Mouse (Mus musculus): Measurements from ENCODE around the gene Arhgef3. TPM values are rescaled to one million over a fixed set of nuclear protein-coding genes. Genes with fewer than 3 reads are reported as not detected.

The Arhgef3 gene
- total RNA-seq, 2 experiments from 2014 or later, result 8.5 to 20.0 TPM

DNA sequence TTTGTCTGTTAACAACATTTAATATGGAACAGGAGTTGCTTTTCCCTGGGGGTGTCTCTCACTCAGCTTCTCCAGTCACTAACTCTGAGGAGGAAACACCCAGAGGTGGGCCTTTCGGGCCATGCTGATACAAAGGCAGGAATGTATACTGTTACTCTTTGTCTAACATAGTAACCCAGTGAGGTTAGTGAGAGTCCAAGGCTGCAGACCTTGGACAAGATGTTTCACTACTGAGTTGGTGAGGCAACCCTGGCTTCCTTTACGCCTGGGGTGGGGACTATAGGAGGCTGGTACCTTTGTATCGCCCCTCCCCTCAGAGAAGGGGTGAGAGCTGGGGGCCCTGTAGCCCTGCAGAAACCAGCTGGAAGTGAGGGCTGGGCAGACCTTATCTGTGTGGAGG lies 7.9 kb downstream of the Arhgef3 start:
- TF ChIP-seq CTCF (IDR thresholded peaks at IDR 0.05), result no peak
- Histone ChIP-seq H3K27ac (peak overlapping the region; percentile 65; the same call in 1 of the 2 replicates), H3K4me3 (no peak overlapping the region)
- intact Hi-C loops (cut with DNase I), result no loop called here
- DNase-seq, result no peak

DNA sequence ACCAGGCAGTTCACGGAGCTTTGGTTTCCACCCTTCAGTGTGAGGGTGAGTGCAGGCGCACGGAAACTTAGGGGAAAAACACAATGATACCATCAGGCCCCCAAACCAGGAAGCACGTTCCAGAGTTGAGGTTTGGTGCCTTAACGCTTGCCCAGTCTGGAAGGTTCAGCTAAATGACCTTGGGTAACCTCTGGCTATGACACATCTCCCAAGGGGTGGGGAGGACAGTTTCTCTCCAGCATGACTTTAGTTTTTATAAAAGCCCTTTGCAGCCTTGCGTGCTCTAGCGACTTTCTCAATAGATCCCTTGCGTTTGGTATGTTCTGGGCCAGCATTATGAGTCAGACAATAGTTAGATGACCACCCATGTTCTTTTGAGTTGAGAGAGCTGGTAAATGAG lies 8.8 kb downstream of the Arhgef3 start:
- intact Hi-C loops (cut with DNase I), result no loop called here
- no peak for TF ChIP-seq CTCF (IDR thresholded peaks at IDR 0.05)
- peak; percentile 44 for DNase-seq
- H3K27ac ChIP-seq, result peak overlapping the region; percentile 65
- 0 out of 2 replicates have a peak overlapping the region, but pooled peaks have one; percentile 11 for H3K4me3 ChIP-seq

DNA sequence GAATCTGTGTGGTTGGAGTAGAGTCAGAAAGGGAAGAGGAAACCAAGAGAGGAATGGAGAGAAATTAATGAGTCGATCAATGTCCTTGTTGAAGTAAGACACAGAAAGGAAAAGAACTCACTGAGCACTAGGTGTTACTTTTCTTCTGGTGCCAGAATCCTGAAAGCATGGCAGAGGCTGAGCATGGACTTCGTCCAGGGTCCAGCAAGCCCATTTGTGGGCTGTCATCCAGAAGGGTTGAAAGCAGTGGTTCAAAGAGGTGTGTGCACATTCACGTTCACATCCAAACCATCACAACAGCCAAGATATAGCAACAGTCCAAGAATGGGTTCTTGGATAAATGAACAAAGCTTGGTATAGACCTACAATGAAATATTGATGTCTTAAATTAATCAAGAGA lies 15.3 kb downstream of the Arhgef3 start:
- no peak for TF ChIP-seq CTCF (IDR thresholded peaks at IDR 0.05)
- Histone ChIP-seq H3K4me3 (no peak overlapping the region), H3K27ac (no peak overlapping the region)
- intact Hi-C loops (cut with DNase I), result no loop called here
- no peak for DNase-seq

DNA sequence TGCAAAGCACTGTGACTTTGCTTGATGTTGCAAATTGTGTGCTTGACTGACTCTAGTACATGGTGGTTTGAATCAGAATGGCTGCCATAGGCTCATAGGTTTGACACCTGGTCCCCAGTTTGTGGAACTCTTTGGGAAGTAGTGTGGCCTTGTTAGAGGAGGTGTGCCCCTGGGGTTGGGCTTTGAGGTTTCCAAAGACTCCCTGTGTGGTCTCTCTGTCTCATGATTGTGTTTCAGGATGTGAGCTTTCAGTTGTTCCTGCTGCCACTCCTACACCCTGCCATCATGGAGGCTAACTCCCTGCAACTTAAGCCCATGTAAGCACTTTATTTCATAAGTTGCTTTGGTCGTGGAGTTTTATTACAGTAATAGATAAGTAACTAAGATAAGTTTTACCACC lies 16.0 kb downstream of the Arhgef3 start:
- Histone ChIP-seq H3K4me3 (no peak overlapping the region), H3K27ac (no peak overlapping the region)
- no peak for TF ChIP-seq CTCF (IDR thresholded peaks at IDR 0.05)
- intact Hi-C loops (cut with DNase I), result no loop called here
- no peak for DNase-seq

DNA sequence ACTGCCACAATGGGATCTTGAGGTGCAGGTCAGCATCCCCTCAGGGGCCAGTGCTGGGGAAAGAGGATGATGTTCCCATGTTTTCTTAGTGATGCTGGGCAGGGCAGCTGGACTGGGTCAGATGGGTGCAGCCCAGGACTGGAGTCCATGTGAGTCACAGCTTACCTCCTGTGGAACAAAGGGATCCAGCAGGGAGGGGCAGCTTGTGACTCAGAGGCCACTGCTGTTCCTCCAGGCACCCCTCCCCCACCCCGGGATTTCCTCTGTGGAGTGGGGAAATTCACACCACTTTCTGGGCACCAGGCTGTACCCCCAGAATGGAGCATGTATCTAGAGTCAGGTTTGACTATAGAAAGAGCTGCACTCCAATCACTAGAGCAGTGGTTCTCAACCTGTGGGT lies 16.8 kb downstream of the Arhgef3 start:
- no peak overlapping the region for H3K27ac ChIP-seq
- H3K4me3 ChIP-seq, result no peak overlapping the region
- TF ChIP-seq CTCF (IDR thresholded peaks at IDR 0.05), result no peak
- intact Hi-C loops (cut with DNase I), result no loop called here
- peak; percentile 34 for DNase-seq

DNA sequence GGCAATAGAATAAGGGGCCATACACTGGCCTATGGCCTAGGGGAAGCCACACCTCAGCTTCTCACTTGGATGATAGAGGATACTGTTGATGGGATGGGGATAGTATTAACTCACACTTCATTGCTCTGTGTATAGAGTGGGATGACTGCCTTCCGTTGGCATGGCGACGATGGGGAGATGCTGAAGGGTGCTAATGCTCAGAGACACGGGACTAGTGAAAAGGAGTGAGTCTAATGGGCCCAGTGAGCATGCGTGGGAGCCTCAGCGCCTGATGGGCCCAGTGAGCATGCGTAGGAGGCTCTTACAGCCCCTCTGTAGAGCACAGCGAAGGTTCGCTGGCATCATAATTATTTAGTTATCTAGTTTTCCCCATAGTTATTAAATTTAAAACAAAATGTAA lies 24.2 kb downstream of the Arhgef3 start:
- Histone ChIP-seq H3K4me3 (no peak overlapping the region), H3K27ac (peak overlapping the region; percentile 71; the same call in 1 of the 2 replicates)
- DNase-seq, result no peak
- no peak for TF ChIP-seq CTCF (IDR thresholded peaks at IDR 0.05)
- intact Hi-C loops (cut with DNase I), result no loop called here

DNA sequence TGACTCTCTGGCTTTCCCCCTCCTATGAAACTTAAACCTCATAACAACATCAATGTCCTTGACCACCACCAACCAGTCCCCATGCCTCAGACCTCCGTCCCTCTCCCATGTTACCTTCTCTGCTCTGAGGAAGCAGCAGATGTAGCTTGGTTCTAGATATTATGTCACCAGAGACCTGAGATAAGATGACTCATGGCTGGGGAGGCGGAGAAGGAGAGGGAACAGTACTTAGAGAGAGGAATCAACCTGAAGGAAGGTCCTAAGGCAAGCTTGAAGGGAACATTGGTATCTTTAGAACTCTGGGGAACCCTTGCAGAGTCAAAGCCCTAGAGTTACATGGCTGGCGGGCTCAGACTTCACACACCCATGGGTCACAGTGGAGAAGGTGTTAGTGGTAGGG lies 25.3 kb downstream of the Arhgef3 start:
- Histone ChIP-seq H3K4me3 (no peak overlapping the region), H3K27ac (peak overlapping the region; percentile 71)
- no peak for DNase-seq
- TF ChIP-seq CTCF (IDR thresholded peaks at IDR 0.05), result no peak
- intact Hi-C loops (cut with DNase I), result no loop called here

DNA sequence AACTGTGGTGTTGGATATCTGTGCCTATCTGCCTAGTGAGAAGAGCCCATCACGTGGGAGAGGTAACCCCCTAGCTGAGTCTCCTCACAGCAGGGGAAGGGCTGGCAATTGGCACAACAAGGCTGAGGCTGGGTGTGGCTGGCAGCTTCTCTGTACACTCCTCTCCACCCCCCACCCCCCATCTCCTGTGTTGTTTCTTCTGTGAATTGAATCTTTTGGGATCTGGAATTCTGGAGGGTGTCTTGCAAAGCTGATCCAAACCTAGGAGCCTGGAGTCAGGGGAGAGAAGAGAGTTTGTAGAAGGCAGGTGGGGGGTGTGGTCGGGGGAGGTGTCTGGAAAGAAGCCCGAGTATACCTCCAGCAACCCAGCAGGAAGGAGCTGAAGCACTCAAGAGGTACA lies 26.8 kb downstream of the Arhgef3 start:
- Histone ChIP-seq H3K4me3 (no peak overlapping the region), H3K27ac (no peak overlapping the region)
- TF ChIP-seq CTCF (IDR thresholded peaks at IDR 0.05), result no peak
- intact Hi-C loops (cut with DNase I), result no loop called here
- DNase-seq, result no peak

DNA sequence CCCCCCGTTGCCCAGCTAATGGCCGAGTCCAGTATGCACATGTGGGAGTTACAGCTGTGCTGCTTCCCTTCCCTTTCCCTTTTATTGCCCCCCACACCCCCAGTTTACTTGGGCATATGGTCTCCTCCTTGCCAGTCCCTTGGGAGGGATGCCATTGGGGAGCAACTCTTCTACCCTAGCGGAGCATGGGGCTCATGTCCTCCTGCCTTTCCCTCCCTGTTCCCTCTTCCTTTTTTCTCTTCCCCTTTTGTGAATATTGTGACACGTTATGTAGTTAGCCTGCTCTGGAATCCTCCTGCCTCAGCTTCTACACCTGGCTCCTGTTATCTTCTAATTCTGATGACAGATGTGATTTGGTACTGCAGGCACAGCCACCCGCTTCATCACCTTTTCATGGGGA lies 28.0 kb downstream of the Arhgef3 start:
- H3K4me3 ChIP-seq, result no peak overlapping the region
- intact Hi-C loops (cut with DNase I), result no loop called here
- no peak for DNase-seq
- H3K27ac ChIP-seq, result no peak overlapping the region
- TF ChIP-seq CTCF (IDR thresholded peaks at IDR 0.05), result no peak

DNA sequence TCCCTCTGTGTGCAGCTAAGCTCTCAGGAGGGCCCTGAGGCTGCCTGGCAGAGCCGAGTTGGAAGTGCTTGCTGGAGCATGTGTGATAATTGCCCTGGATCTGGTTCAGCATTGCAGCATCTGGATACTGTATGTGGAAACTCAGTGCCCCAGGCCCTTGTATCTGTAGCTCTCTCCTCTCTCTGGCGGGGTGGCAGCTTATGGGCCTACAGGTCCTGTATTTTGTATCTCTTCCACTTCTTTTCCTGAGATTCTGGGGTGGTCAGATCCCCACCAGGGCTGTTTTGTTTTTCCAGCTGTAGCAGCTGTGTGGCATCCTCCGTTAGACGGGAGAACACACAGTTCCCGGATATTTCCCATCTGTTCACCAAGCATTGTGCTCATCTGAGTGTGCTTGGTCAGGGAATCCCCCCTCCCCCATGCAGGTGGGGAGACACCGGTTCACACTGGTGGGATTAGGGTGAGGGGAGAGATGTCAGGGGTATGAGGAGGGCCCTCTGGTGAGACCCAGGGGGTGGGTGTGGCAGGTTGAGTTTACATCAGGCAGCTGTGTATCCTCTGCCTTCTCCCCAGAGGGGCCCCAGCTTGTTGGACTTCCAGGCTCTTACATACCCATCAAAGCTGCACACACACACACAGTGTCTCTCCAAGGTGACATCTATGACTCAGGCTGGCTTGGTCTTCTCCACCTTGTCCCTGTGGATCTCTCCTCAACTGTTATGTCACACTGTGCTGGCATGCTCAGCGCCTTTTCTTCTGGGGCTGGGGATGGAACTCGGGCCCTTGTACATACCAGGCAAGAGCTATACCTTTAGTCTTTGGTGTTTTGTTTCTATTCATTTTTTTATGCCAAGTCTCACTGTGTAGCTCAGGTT lies 30.7 kb downstream of the Arhgef3 start:
- no peak for TF ChIP-seq CTCF (IDR thresholded peaks at IDR 0.05)
- Histone ChIP-seq H3K27ac (peak overlapping the region; percentile 44; the same call in 1 of the 2 replicates), H3K4me3 (no peak overlapping the region)
- DNase-seq, result peak; percentile 54
- intact Hi-C loops (cut with DNase I), result no loop called here

DNA sequence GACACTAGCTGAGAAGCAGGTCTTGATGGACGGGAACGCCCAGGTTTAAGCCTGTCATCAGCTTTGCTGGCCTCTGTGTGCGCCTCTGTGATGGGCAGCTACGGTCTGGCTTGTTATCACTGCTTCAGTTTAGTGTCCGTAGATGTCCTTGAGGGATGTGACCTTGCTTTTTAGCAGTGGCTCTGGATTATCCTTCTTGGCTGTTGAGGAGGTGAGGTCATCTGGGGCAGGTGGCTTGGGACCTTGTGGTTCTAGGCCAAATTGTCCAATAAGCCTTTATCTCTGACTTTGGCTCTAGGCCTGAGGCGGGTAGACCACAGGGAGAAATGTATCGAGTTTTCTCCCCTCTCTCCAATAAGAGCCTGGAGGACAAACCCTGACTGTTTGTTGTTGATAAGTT lies 33.0 kb downstream of the Arhgef3 start:
- no peak overlapping the region for H3K4me3 ChIP-seq
- no peak for DNase-seq
- H3K27ac ChIP-seq, result no peak overlapping the region
- intact Hi-C loops (cut with DNase I), result no loop called here
- no peak for TF ChIP-seq CTCF (IDR thresholded peaks at IDR 0.05)

DNA sequence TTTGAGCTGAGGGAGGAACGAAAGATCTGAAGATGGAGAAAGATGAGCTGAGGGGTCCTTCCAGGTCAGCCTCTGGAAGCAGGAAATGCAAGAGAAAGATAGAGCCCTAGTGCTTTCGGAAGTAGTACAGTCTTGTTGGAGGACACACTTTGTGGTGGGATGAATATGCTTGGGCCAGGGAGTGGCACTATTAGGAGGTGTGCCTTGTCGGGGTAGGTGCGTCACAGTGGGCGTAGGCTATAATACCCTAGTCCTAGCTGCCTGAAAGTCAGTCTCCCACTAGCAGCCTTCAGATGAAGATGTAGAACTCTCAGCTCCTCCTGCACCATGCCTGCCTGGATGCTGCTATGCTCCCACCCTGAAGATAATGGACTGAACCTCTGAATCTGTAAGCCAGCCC lies 34.7 kb downstream of the Arhgef3 start:
- intact Hi-C loops (cut with DNase I), result no loop called here
- Histone ChIP-seq H3K4me3 (no peak overlapping the region), H3K27ac (no peak overlapping the region)
- DNase-seq, result no peak
- no peak for TF ChIP-seq CTCF (IDR thresholded peaks at IDR 0.05)

DNA sequence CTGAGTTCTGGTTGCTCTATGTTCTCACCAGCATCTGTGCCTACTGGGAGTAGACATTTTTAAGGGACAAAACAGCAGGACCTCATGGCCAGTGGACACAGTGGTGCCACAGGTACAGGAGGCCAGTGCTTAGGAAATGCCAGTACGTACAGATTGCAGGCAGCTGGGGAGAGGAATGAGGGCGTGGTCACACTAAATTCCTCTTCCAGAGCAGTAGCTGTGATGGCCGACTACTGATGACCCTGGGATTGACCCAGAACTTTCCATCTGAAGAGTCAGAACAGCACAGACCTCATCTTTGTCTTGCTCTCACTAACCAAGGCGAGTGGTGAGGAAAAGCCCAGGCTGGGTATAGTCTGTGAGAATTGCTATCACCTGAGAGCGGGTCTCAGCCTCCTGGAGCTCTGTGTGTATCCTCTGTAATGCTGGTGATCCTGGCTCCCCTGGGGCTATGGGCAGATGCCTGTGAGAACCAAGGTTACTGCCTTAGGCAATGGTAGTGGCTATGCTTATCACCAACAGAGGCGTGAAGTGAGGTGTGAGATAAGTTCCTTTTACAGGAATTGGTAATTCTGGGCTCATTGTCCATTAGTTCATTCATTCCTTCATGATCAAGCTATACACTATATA lies 35.4 kb downstream of the Arhgef3 start:
- no peak overlapping the region for H3K27ac ChIP-seq
- intact Hi-C loops (cut with DNase I), result no loop called here
- H3K4me3 ChIP-seq, result no peak overlapping the region
- TF ChIP-seq CTCF (IDR thresholded peaks at IDR 0.05), result no peak
- no peak for DNase-seq
